Mouse (Mus musculus): Measurements from ENCODE around the gene Ptpn20. TPM values are rescaled to one million over a fixed set of nuclear protein-coding genes. Genes with fewer than 3 reads are reported as not detected.

The Ptpn20 gene
- not detected in 2 replicates for polyA plus RNA-seq (2012; rRNA removed)

DNA sequence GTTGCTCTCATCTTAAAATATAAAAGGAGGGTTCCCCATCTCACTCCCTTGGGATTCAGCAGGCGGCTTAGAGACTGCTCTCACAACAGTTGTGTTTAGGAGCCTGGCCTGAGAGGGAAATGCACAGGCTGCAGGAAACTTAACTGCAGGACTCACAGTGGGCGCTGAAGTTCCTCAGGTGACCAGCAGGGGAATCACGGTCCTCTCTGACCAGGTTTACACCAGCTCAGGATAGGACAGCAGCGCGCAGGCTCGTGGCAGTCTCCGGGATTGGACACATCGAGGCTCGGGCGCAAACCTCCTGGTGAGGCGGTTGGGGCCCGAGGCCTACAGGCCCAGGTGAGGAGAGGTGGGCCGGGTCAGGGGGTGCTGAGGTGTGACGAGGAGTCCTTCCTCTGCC lies at the start of gene Ptpn20:
Gene Ptpn20, plus strand, starts transcription at position 257 of the 400 bp plus-strand sequence.
- no peak for DNase-seq (ENCODE audit: low read depth, low spot score)
- WGBS: 74% methylated on average over 14 of the region's 14 CpGs

- 79% methylated on average over 7 of the region's 7 CpGs for WGBS
- no peak for DNase-seq (ENCODE audit: low read depth, low spot score)
Measured at GRCm38 (mm10) chr14:33539559-33540167, 49.3 kb upstream of the Ptpn20 start.

- WGBS: 78% methylated on average over 8 of the region's 8 CpGs
- no peak for DNase-seq (ENCODE audit: low read depth, low spot score)
Measured at GRCm38 (mm10) chr14:33545565-33546143, 43.4 kb upstream of the Ptpn20 start.

GRCm38 (mm10) chr14:33548650-33549049 lies 40.4 kb upstream of the Ptpn20 start:
- WGBS: 65% methylated on average over 3 of the region's 3 CpGs
- no peak for DNase-seq (ENCODE audit: low read depth, low spot score)

- 64% methylated on average over 6 of the region's 6 CpGs for WGBS
- DNase-seq (ENCODE audit: low read depth, low spot score): no peak
Measured at GRCm38 (mm10) chr14:33549856-33550255, 39.2 kb upstream of the Ptpn20 start.

GRCm38 (mm10) chr14:33570737-33571136 lies 18.3 kb upstream of the Ptpn20 start:
- DNase-seq (ENCODE audit: low read depth, low spot score): no peak
- 26% methylated on average over 6 of the region's 6 CpGs for WGBS

- 74% methylated on average over 3 of the region's 3 CpGs for WGBS
- no peak for DNase-seq (ENCODE audit: low read depth, low spot score)
Measured at GRCm38 (mm10) chr14:33573643-33574042, 15.4 kb upstream of the Ptpn20 start.

- DNase-seq (ENCODE audit: low read depth, low spot score): no peak
- 51% methylated on average over 7 of the region's 7 CpGs for WGBS
Measured at GRCm38 (mm10) chr14:33579771-33580484, 9.1 kb upstream of the Ptpn20 start.

- DNase-seq (ENCODE audit: low read depth, low spot score): no peak
- 87% methylated on average over 9 of the region's 9 CpGs for WGBS
Measured at GRCm38 (mm10) chr14:33598376-33599130, 9.5 kb downstream of the Ptpn20 start.

DNA sequence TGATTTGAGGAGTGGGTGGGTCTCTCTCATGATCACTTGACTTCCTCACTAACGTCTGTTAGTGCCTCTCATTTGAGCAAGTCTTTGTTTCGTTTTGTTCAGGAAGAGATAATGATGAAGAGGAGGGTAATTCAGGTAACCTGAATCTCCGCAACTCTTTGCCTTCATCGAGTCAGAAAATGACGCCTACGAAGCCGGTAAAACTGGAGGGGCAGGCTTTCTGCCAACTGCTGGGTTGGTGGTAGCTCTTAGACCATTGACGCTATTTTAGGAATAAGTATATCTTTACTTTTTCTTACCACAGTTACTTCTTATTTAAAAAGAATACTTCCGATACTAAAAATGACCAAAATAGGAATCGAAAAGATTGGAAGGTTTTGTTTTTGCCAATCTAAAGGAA lies 18.4 kb downstream of the Ptpn20 start:
- DNase-seq (ENCODE audit: low read depth, low spot score): no peak
- 81% methylated on average over 10 of the region's 10 CpGs for WGBS

DNA sequence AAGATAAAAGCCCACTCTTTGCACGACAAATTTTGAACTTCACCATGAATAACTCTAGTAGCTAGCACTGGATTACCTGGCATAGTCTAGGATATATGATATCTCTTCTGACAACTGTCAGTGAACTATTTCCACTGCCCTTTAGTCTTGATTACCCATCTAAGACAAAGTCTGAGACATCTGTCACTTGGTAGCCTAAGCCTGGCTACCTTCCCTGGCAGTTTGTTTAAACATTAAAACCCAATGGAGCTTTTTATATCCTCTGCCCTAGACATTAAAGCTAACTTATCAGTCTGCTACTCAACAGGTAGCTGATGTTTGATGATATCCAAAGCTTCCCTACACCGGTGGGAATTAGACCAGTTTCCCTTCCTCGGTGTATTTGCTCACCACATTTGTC lies 36.0 kb downstream of the Ptpn20 start:
- 72% methylated on average over 3 of the region's 3 CpGs for WGBS
- DNase-seq (ENCODE audit: low read depth, low spot score): no peak

GRCm38 (mm10) chr14:33632790-33633372 lies 43.9 kb downstream of the Ptpn20 start:
- WGBS: 68% methylated on average over 8 of the region's 8 CpGs
- no peak for DNase-seq (ENCODE audit: low read depth, low spot score)

- 83% methylated on average over 4 of the region's 4 CpGs for WGBS
- no peak for DNase-seq (ENCODE audit: low read depth, low spot score)
Measured at GRCm38 (mm10) chr14:33634354-33634753, 45.3 kb downstream of the Ptpn20 start.

DNA sequence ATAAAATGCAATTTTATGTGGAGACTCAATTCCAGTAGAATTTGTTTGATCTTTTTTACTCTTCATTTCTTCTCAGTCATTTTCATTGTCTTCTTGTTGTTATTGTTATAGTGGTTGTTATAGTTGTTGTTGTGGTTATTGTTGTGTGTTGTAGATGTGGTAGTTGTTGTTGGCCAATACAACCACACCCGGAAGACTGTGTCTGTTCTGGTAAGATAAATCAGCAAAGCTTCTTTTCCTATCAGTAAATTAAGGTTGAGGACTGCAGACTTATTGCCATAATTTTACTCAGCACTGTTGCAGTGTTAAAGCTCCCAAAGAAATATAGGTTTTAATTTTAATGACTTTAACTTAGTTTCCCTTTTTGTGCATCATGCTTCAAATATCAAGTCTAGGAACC lies 45.8 kb downstream of the Ptpn20 start:
- WGBS: 91% methylated on average over 1 of the region's 1 CpGs
- DNase-seq (ENCODE audit: low read depth, low spot score): no peak

DNA sequence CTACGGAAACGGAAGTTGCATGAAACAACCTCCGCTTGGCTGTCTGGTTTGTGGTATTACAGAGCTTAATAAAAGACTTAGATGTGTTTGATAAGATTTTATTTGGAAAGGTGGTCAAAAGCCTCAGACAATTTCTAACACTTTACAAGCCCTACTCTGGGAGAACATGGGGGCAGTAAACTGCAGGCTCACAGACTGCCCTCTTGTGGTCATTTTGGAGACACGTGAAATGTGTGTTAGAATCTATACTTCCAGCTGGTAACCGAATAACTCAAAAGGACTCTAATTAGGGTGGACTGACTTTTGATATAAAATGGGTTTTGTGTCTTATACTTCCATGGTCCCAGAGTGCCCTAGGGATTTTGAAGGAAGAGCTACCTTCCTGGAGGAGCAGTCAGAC lies 50.4 kb downstream of the Ptpn20 start:
- DNase-seq (ENCODE audit: low read depth, low spot score): no peak
- WGBS: 74% methylated on average over 5 of the region's 5 CpGs

DNA sequence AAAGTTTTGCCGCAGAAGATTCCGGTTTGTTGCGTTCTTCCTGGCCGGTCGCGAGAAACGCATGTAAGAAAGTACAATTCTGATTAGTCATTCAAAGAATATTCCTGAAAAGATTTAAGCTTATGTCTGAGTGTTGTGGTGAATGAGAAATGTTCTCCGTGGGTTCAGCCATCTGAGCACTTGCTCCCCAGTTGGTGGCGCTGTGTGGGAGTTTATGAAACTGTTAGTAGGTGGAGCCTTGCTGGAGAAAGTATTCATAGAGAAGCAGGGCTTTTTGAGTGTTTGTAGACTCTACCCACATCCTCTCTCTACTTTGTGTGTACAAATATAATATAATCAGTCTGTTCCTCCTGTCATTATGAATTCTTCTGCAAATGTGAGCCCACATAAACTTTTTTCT lies 61.7 kb downstream of the Ptpn20 start:
- DNase-seq (ENCODE audit: low read depth, low spot score): no peak

GRCm38 (mm10) chr14:33657471-33657901 lies 68.5 kb downstream of the Ptpn20 start:
- no peak for DNase-seq (ENCODE audit: low read depth, low spot score)
- 48% methylated on average over 7 of the region's 7 CpGs for WGBS

More for the DNA sequence above, 61.7 kb downstream of the Ptpn20 start:
- WGBS: 90% methylated on average over 9 of the region's 9 CpGs

- 83% methylated on average over 2 of the region's 2 CpGs for WGBS
- DNase-seq (ENCODE audit: low read depth, low spot score): no peak
Measured at GRCm38 (mm10) chr14:33658331-33658730, 69.3 kb downstream of the Ptpn20 start.

GRCm38 (mm10) chr14:33662080-33662479 lies 73.1 kb downstream of the Ptpn20 start:
- WGBS: 61% methylated on average over 9 of the region's 9 CpGs
- DNase-seq (ENCODE audit: low read depth, low spot score): no peak

DNA sequence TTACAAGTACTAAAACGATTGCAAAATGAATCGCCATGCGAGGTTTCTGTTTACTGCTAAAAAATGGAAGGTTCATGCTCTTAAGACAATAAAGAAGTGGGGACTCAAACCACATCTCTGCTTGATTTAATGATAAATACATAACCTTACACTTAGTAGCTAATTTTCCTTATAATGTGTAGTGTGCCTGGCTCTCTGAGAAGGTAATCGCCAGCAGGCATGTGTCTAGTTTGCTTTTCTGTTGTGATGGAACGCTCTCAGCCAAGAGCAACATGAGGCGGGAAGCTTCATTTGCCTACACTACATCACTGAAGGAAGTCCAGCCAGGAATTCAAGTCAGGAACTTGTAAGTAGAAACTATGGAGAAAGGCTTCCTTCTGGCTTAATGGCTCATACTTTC lies 77.3 kb downstream of the Ptpn20 start:
- 80% methylated on average over 6 of the region's 6 CpGs for WGBS
- no peak for DNase-seq (ENCODE audit: low read depth, low spot score)
